Comparison of ENCODE assay signal across 18 mouse cellular contexts in genomic region chr12:107800296-107800695, GRCm38 (mm10).
DNase-seq lines count a peak whose midpoint lies in the region; TF ChIP-seq lines count a peak whose summit lies in the region.
"Had no signal": no experiment of that assay in that cellular context is flagged by ENCODE, and none has a peak within 500 bp of the region (broad histone marks: within the 10 kb centered on the region; RNA-seq: fewer than 3 reads in every experiment).

No protein-coding gene starts in this region.

- no peak overlapping the region for H3K9ac ChIP-seq in heart, adult 2 months (ENCODE audit: low read depth, low read length)
- H3K9ac ChIP-seq: embryonic facial prominence, embryonic 12.5 days; heart, embryonic 12.5 days; hindbrain, embryonic 15.5 days had no signal

- no peak for TF ChIP-seq CTCF in thymus, adult 2 months (IDR thresholded peaks at IDR 0.05; ENCODE audit: borderline replicate concordance, control insufficient read depth, extremely low read depth, insufficient read depth, low read length, poor library complexity)
- no peak for TF ChIP-seq CTCF in layer of hippocampus, adult 2 months (conservative IDR thresholded peaks at IDR 0.05)
- TF ChIP-seq CTCF in heart, adult 2 months (IDR thresholded peaks at IDR 0.05): no peak

- TF ChIP-seq EP300 in heart, adult 2 months (IDR thresholded peaks at IDR 0.05; ENCODE audit: insufficient read depth, low read depth, low read length): no peak

- no peak for TF ChIP-seq POLR2A in thymus, adult 2 months (IDR thresholded peaks at IDR 0.05; ENCODE audit: control insufficient read depth, extremely low read depth, insufficient read depth, low read length, poor library complexity)
- no peak for TF ChIP-seq POLR2A in heart, adult 2 months (IDR thresholded peaks at IDR 0.05; ENCODE audit: insufficient read depth, low read depth, low read length)

- H3K79me2 ChIP-seq in heart, adult 2 months (replicated peaks; ENCODE audit: control insufficient read depth, insufficient read depth, low read length): no peaks in the 10 kb centered on the region

- H3K27ac ChIP-seq in thymus, adult 2 months (ENCODE audit: control insufficient read depth, insufficient read depth, low read length): no peak overlapping the region
- H3K27ac ChIP-seq in layer of hippocampus, adult 2 months: peak overlapping the region; percentile 48; the same call in 1 of the 2 replicates
- no peak overlapping the region for H3K27ac ChIP-seq in heart, adult 2 months
- H3K27ac ChIP-seq: embryonic facial prominence, embryonic 12.5 days; gastrocnemius, adult 2 months; hindbrain, embryonic 15.5 days had no signal

- DNase-seq in thymus, postnatal 0 days (ENCODE audit: low spot score): peak; percentile 47
- DNase-seq in thymus, adult 2 months: no peak
- DNase-seq in layer of hippocampus, adult 2 months (ENCODE audit: low spot score in 2 of 2): peak; percentile 55 to 66
- DNase-seq in layer of hippocampus, postnatal 14 days (ENCODE audit: low spot score in 2 of 2): peak; percentile 48 to 52
- DNase-seq in telencephalon, adult 2 months (ENCODE audit: low read depth, low spot score): peak; percentile 32
- DNase-seq in embryo, embryonic 10.5 days (ENCODE audit: low spot score): no peak
- no peak for DNase-seq in heart, adult 2 months
- DNase-seq in heart, postnatal 14 days: no peak
- DNase-seq: adrenal gland, adult 2 months; adrenal gland, postnatal 25 days; cerebellum, adult 11 months; cerebellum, adult 8-10 months; cerebellum, postnatal 14 days; gastrocnemius, adult 2 months; heart, postnatal 36 days had no signal

- intact Hi-C loops in heart, adult 2 months (cut with DNase I): no loop called here
- intact Hi-C loops in heart, postnatal 14 days (cut with DNase I): no loop called here

- H3K4me3 ChIP-seq in thymus, adult 2 months (ENCODE audit: control insufficient read depth, insufficient read depth, low read length): no peak overlapping the region
- no peak overlapping the region for H3K4me3 ChIP-seq in layer of hippocampus, adult 2 months
- H3K4me3 ChIP-seq in heart, adult 2 months: no peak overlapping the region
- H3K4me3 ChIP-seq: embryonic facial prominence, embryonic 12.5 days; gastrocnemius, adult 2 months; heart, embryonic 12.5 days; hindbrain, embryonic 15.5 days had no signal

- H3K36me3 ChIP-seq in thymus, adult 2 months (ENCODE audit: control insufficient read depth, insufficient read depth, low read length): no peaks in the 10 kb centered on the region
- H3K36me3 ChIP-seq in heart, adult 2 months (ENCODE audit: control insufficient read depth, insufficient read depth, low read length): no peaks in the 10 kb centered on the region
- H3K36me3 ChIP-seq: embryonic facial prominence, embryonic 12.5 days; heart, embryonic 12.5 days; hindbrain, embryonic 15.5 days had no signal

- no peaks in the 10 kb centered on the region for H3K27me3 ChIP-seq in thymus, adult 2 months (ENCODE audit: control insufficient read depth, insufficient read depth, low read length)
- no peaks in the 10 kb centered on the region for H3K27me3 ChIP-seq in heart, adult 2 months (ENCODE audit: control insufficient read depth, insufficient read depth, low read length)
- H3K27me3 ChIP-seq: heart, embryonic 12.5 days; hindbrain, embryonic 15.5 days had no signal

- WGBS in thymus, adult 2 months: 39% methylated on average over 5 of the region's 5 CpGs
- 82% methylated on average over 5 of the region's 5 CpGs for WGBS in heart, adult 2 months

- peaks cover 29% of the 10 kb centered on the region for H3K4me1 ChIP-seq in thymus, adult 2 months (replicated peaks; ENCODE audit: control insufficient read depth, insufficient read depth, low read length)
- H3K4me1 ChIP-seq in heart, adult 2 months (ENCODE audit: control insufficient read depth, insufficient read depth, low read length): no peaks in the 10 kb centered on the region
- H3K4me1 ChIP-seq: hindbrain, embryonic 15.5 days had no signal

Comparison
In these comparisons a context has a peak if more than half of its experiments do, and no peak if none do; other contexts are left out.
1. DNase-seq: peak in thymus, postnatal 0 days (single experiment), layer of hippocampus, adult 2 months (2 of 2), layer of hippocampus, postnatal 14 days (2 of 2) and telencephalon, adult 2 months (single experiment); none in thymus, adult 2 months (single experiment), embryo, embryonic 10.5 days (single experiment), heart, adult 2 months (0 of 2) and heart, postnatal 14 days (0 of 2).